In the genomic region with DNA sequence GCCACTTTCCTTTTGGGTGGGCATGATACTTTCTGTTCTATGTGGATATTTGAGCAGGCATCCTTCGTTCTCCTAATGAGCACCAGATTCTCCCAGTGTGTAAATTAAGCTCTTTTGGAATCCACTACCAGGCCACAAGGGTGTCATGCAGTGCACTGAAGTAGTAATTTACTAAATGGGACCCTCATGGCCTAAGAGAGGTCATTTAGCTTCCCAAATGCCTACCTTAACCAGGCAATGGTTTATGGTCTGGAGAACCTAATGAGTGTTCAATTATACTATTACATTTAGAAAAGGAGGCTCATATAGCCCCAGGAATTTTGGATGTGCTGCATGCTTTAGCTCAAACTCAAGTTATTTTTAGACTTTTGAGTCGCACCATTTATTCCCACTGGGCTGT, we compare ENCODE assay signal across 16 mouse cellular contexts.
"Had no signal": no experiment of that assay in that cellular context is flagged by ENCODE, and none has a peak within 500 bp of the region (broad histone marks: within the 10 kb centered on the region; RNA-seq: fewer than 3 reads in every experiment).

No protein-coding gene starts in this region.

- H3K9ac ChIP-seq: liver, embryonic 15.5 days; liver, postnatal 0 days; lung, embryonic 15.5 days; neural tube, embryonic 13.5 days had no signal

- H3K27ac ChIP-seq: liver, embryonic 15.5 days; lung, embryonic 15.5 days; macrophage; neural tube, embryonic 13.5 days had no signal

- H3K4me2 ChIP-seq: liver, embryonic 15.5 days; lung, embryonic 15.5 days; midbrain, embryonic 11.5 days; neural tube, embryonic 13.5 days had no signal

- DNase-seq: liver, postnatal 0 days; lung, adult 2 months; lung, postnatal 14 days; lung, postnatal 36 days; spleen, adult 18-20 months; thymus, adult 18-20 months; thymus, postnatal 14 days; thymus, postnatal 36 days had no signal

- H3K9me3 ChIP-seq: liver, embryonic 15.5 days; lung, embryonic 15.5 days; megakaryocyte, embryonic 14.5 days; neural tube, embryonic 13.5 days had no signal

- H3K4me1 ChIP-seq: liver, embryonic 15.5 days; lung, embryonic 15.5 days; megakaryocyte, embryonic 14.5 days; neural tube, embryonic 13.5 days had no signal

- ATAC-seq: liver, postnatal 0 days; lung, postnatal 0 days; midbrain, embryonic 16.5 days had no signal

- H3K36me3 ChIP-seq: liver, embryonic 15.5 days; lung, embryonic 15.5 days; neural tube, embryonic 13.5 days had no signal

- H3K4me3 ChIP-seq: liver, embryonic 15.5 days; lung, embryonic 15.5 days; megakaryocyte, embryonic 14.5 days; neural tube, embryonic 13.5 days had no signal

- H3K27me3 ChIP-seq: liver, embryonic 15.5 days; lung, embryonic 15.5 days; megakaryocyte, embryonic 14.5 days; neural tube, embryonic 13.5 days had no signal
